27 mouse cellular contexts compared by ENCODE assay signal in the genomic region with DNA sequence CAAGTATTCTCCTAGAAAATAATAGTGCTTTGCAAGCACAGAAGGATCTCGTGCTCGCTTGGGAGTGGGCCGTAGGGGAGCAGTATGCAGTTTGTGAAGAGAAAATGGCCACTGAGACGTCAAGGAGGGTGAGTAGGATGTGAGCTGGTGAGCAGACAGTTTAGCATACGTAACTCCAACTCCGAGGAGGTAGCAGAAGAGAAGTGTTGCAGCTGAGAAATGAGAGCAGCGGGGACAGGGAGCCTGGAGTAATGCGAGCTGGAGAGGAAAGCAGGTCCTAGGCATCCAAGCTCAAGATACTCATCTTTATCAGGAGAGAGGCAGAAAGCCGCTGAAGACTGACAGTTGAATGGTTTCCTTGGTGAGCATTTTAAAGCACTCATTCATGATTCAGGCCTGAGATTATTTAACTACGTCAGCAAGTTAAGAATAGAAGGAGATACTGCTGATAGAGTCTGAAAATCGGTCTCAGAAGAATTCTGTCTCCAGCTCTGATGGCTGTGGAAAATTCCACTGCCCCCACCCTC.
DNase-seq lines count a peak whose midpoint lies in the region; ATAC-seq and TF ChIP-seq lines count a peak whose summit lies in the region.
"Had no signal": no experiment of that assay in that cellular context is flagged by ENCODE, and none has a peak within 500 bp of the region (broad histone marks: within the 10 kb centered on the region; RNA-seq: fewer than 3 reads in every experiment).

No protein-coding gene starts in this region.

- H3K36me3 ChIP-seq in forebrain, embryonic 15.5 days, result no peaks in the 10 kb centered on the region
- H3K36me3 ChIP-seq in forebrain, embryonic 10.5 days (replicated peaks), result no peaks in the 10 kb centered on the region
- no peaks in the 10 kb centered on the region for H3K36me3 ChIP-seq in heart, embryonic 10.5 days
- H3K36me3 ChIP-seq in midbrain, embryonic 16.5 days (ENCODE audit: control insufficient read depth, insufficient read depth, low read length), result no peaks in the 10 kb centered on the region
- H3K36me3 ChIP-seq in midbrain, embryonic 13.5 days, result no peaks in the 10 kb centered on the region
- H3K36me3 ChIP-seq: embryonic facial prominence, embryonic 15.5 days; heart, embryonic 12.5 days; hindbrain, embryonic 12.5 days; limb, embryonic 15.5 days; stomach, embryonic 15.5 days had no signal

- ATAC-seq in forebrain, embryonic 15.5 days (replicated peaks), result no peak
- ATAC-seq in midbrain, embryonic 16.5 days, result no peak
- ATAC-seq in midbrain, embryonic 13.5 days, result no peak
- ATAC-seq: CD4-positive, CD25-positive, alpha-beta regulatory T cell, adult 4 months; inflammation-experienced regulatory T-cells, adult 6 months had no signal

- no peak overlapping the region for H3K4me2 ChIP-seq in forebrain, embryonic 15.5 days (replicated peaks)
- H3K4me2 ChIP-seq in midbrain, embryonic 16.5 days (ENCODE audit: low read length), result no peak overlapping the region
- no peak overlapping the region for H3K4me2 ChIP-seq in midbrain, embryonic 13.5 days (replicated peaks)
- H3K4me2 ChIP-seq: embryonic facial prominence, embryonic 15.5 days; heart, embryonic 12.5 days; hindbrain, embryonic 12.5 days; limb, embryonic 15.5 days; lung, embryonic 14.5 days; stomach, embryonic 15.5 days had no signal

- WGBS in forebrain, embryonic 15.5 days, result 72% methylated on average over 11 of the region's 11 CpGs
- WGBS in forebrain, embryonic 10.5 days, result 88% methylated on average over 11 of the region's 11 CpGs
- WGBS in heart, embryonic 10.5 days, result 68% methylated on average over 11 of the region's 11 CpGs
- WGBS in midbrain, embryonic 16.5 days, result 59% methylated on average over 11 of the region's 11 CpGs
- 69% methylated on average over 11 of the region's 11 CpGs for WGBS in midbrain, embryonic 13.5 days

- H3K9me3 ChIP-seq in forebrain, embryonic 15.5 days, result no peaks in the 10 kb centered on the region
- H3K9me3 ChIP-seq in forebrain, embryonic 10.5 days, result no peaks in the 10 kb centered on the region
- no peaks in the 10 kb centered on the region for H3K9me3 ChIP-seq in heart, embryonic 10.5 days
- no peaks in the 10 kb centered on the region for H3K9me3 ChIP-seq in midbrain, embryonic 16.5 days (replicated peaks; ENCODE audit: control insufficient read depth, low read length, poor library complexity, severe bottlenecking)
- H3K9me3 ChIP-seq in midbrain, embryonic 13.5 days, result no peaks in the 10 kb centered on the region
- H3K9me3 ChIP-seq: embryonic facial prominence, embryonic 15.5 days; heart, embryonic 12.5 days; hindbrain, embryonic 12.5 days; limb, embryonic 15.5 days; stomach, embryonic 15.5 days had no signal

- no peak for TF ChIP-seq CTCF in gastrocnemius, adult 2 months (IDR thresholded peaks at IDR 0.05)

- intact Hi-C loops in heart, postnatal 14 days (cut with DNase I), result no loop called here
- intact Hi-C loops in left cerebral cortex, postnatal 25 days (cut with DNase I), result no loop called here
- intact Hi-C loops in gastrocnemius, adult 2 months (cut with DNase I), result no loop called here

- no peaks in the 10 kb centered on the region for H3K4me1 ChIP-seq in forebrain, embryonic 15.5 days
- H3K4me1 ChIP-seq in forebrain, embryonic 10.5 days, result no peaks in the 10 kb centered on the region
- H3K4me1 ChIP-seq in heart, embryonic 10.5 days, result no peaks in the 10 kb centered on the region
- H3K4me1 ChIP-seq in midbrain, embryonic 16.5 days (ENCODE audit: control insufficient read depth, insufficient read depth, low read length), result peaks cover 3% of the 10 kb centered on the region; the same call in 1 of the 2 replicates
- 0 out of 2 replicates have a peak, but pooled peaks cover 8% of the 10 kb centered on the region for H3K4me1 ChIP-seq in midbrain, embryonic 13.5 days (replicated peaks)
- H3K4me1 ChIP-seq: embryonic facial prominence, embryonic 15.5 days; hindbrain, embryonic 12.5 days; limb, embryonic 15.5 days; stomach, embryonic 15.5 days had no signal

- H3K9ac ChIP-seq in forebrain, embryonic 15.5 days (replicated peaks), result no peak overlapping the region
- H3K9ac ChIP-seq in midbrain, embryonic 16.5 days (ENCODE audit: low read depth, low read length), result no peak overlapping the region
- no peak overlapping the region for H3K9ac ChIP-seq in midbrain, embryonic 13.5 days (replicated peaks)
- H3K9ac ChIP-seq: embryonic facial prominence, embryonic 15.5 days; heart, embryonic 12.5 days; hindbrain, embryonic 12.5 days; limb, embryonic 15.5 days; liver, embryonic 14.5 days; lung, embryonic 14.5 days; stomach, embryonic 15.5 days had no signal

- no peaks in the 10 kb centered on the region for H3K27me3 ChIP-seq in forebrain, embryonic 15.5 days
- no peaks in the 10 kb centered on the region for H3K27me3 ChIP-seq in forebrain, embryonic 10.5 days (ENCODE audit: poor library complexity, severe bottlenecking)
- H3K27me3 ChIP-seq in heart, embryonic 10.5 days (ENCODE audit: insufficient read depth, poor library complexity, severe bottlenecking), result no peaks in the 10 kb centered on the region
- H3K27me3 ChIP-seq in midbrain, embryonic 16.5 days (ENCODE audit: control insufficient read depth, insufficient read depth, low read depth, low read length), result no peaks in the 10 kb centered on the region
- H3K27me3 ChIP-seq in midbrain, embryonic 13.5 days, result no peaks in the 10 kb centered on the region
- H3K27me3 ChIP-seq: embryonic facial prominence, embryonic 15.5 days; heart, embryonic 12.5 days; hindbrain, embryonic 12.5 days; limb, embryonic 15.5 days; stomach, embryonic 15.5 days had no signal

- 0 out of 2 replicates have a peak overlapping the region, but pooled peaks have one; percentile 9 for H3K27ac ChIP-seq in forebrain, embryonic 15.5 days (replicated peaks)
- H3K27ac ChIP-seq in forebrain, embryonic 10.5 days, result no peak overlapping the region
- H3K27ac ChIP-seq in heart, embryonic 10.5 days, result no peak overlapping the region
- 0 out of 2 replicates have a peak overlapping the region, but pooled peaks have one; percentile 2 for H3K27ac ChIP-seq in midbrain, embryonic 16.5 days (ENCODE audit: low read length)
- no peak overlapping the region for H3K27ac ChIP-seq in midbrain, embryonic 13.5 days
- H3K27ac ChIP-seq in gastrocnemius, adult 2 months, result no peak overlapping the region
- H3K27ac ChIP-seq: embryonic facial prominence, embryonic 15.5 days; hindbrain, embryonic 12.5 days; limb, embryonic 15.5 days; liver, embryonic 14.5 days; stomach, embryonic 15.5 days had no signal

- DNase-seq in forebrain, embryonic 10.5 days (ENCODE audit: extremely low spot score, low spot score), result no peak
- DNase-seq in heart, embryonic 10.5 days (ENCODE audit: low spot score), result peak; percentile 47
- no peak for DNase-seq in heart, postnatal 14 days
- peak; percentile 22 to 56 for DNase-seq in left cerebral cortex, postnatal 25 days (ENCODE audit: low spot score in 2 of 2)
- no peak for DNase-seq in gastrocnemius, adult 2 months
- DNase-seq: adrenal gland, postnatal 25 days; cerebellum, adult 11 months; cerebellum, adult 9-11 months; heart, postnatal 10 days; kidney, adult 18-20 months; kidney, postnatal 4 days; lung, embryonic 14.5 days; lung, postnatal 36 days; thymus, adult 18-20 months; thymus, postnatal 4 days had no signal

- H3K4me3 ChIP-seq in forebrain, embryonic 15.5 days, result no peak overlapping the region
- H3K4me3 ChIP-seq in forebrain, embryonic 10.5 days, result no peak overlapping the region
- H3K4me3 ChIP-seq in heart, embryonic 10.5 days, result no peak overlapping the region
- no peak overlapping the region for H3K4me3 ChIP-seq in midbrain, embryonic 16.5 days (ENCODE audit: low read depth, low read length)
- no peak overlapping the region for H3K4me3 ChIP-seq in midbrain, embryonic 13.5 days (replicated peaks)
- no peak overlapping the region for H3K4me3 ChIP-seq in gastrocnemius, adult 2 months
- H3K4me3 ChIP-seq: embryonic facial prominence, embryonic 15.5 days; heart, embryonic 12.5 days; hindbrain, embryonic 12.5 days; limb, embryonic 15.5 days; megakaryocyte, embryonic 14.5 days; stomach, embryonic 15.5 days had no signal

Comparison
In these comparisons a context has a peak if more than half of its experiments do, and no peak if none do; other contexts are left out.
1. H3K27ac ChIP-seq: peak in forebrain, embryonic 15.5 days (single experiment) and midbrain, embryonic 16.5 days (single experiment); none in forebrain, embryonic 10.5 days (single experiment), heart, embryonic 10.5 days (single experiment), midbrain, embryonic 13.5 days (single experiment) and gastrocnemius, adult 2 months (single experiment).
2. DNase-seq: peak in heart, embryonic 10.5 days (single experiment) and left cerebral cortex, postnatal 25 days (2 of 2); none in forebrain, embryonic 10.5 days (single experiment), heart, postnatal 14 days (0 of 2) and gastrocnemius, adult 2 months (single experiment).